Mouse (Mus musculus) erythroblast, embryonic 14.5 days (primary cell): Measurements from ENCODE around the gene Gm45837.

Experiments used
- GATA1 ChIP-seq: IDR thresholded peaks from 2 replicates; pipeline ENCODE4 v1.6.1; 2012; ENCODE audit warnings: low read length, inconsistent platforms, mixed read lengths
- TAL1 ChIP-seq: IDR thresholded peaks from 3 replicates; pipeline ENCODE4 v1.6.1; 2012; ENCODE audit warnings: low read length, inconsistent platforms, mixed read lengths

DNA sequence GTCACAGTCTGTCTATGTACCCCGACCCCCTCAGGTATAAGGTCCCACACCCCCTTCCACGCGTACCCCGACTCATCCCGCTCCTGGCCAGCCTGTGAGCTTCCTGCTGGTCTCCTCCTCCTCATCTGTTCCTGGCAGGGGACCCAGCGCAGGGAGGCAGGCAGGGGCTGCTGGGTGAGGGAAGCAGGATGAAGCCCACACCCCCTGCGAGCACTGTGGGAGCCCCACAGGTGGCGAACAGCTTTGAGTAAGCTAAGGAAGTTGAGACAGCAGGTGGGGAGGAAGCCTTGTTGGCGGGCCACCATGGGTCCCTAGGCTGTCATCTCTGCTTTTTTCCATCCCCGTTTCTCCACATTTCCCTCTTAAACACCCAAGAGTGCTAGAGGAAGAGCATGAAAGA is 88.6 kb downstream of the Gm45837 start:
- TF ChIP-seq TAL1 (no peak), GATA1 (no peak)
